Mouse (Mus musculus) liver, embryonic 14.5 days (tissue): Measurements from ENCODE around the gene Angptl4.

ENCODE experiments used
- CTCF ChIP-seq: IDR thresholded peaks from 2 replicates; pipeline ENCODE4 v1.5.1; 2016; ENCODE audit warnings: antibody characterized with exemption, low read depth, control low read depth
- EP300 ChIP-seq: IDR thresholded peaks from 2 replicates; pipeline ENCODE4 v1.6.1; 2016; ENCODE audit warnings: antibody characterized with exemption, low read depth

DNA sequence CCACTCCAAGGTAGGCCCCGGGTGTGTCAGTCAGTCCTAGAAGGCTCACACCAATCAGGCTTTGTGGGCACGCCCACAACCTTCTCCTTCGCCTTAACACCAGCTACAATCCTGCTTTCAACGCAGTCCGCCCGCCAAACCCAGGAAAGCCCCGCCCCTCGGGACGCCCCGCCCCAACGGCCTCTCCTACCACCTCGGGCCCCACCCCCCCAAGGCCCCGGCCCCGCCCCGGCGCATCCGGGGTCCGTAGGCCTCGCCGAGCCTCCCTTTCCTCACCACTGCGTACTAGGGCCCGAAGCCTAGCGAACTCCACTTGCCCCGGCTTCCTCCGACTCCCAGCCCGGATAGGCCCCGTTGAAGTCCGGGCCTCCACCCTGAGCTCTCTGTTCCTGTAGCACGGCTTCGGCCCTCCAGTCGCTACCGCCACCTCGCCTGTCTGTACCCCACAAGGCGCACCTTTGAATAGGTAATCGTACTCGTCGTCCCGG lies 21.8 kb downstream of the Angptl4 start:
- no peak for TF ChIP-seq CTCF
- no peak for TF ChIP-seq EP300
